Mouse (Mus musculus) frontal cortex, postnatal 25 days (tissue): ENCODE results near the gene Capg.

Experiments used
- DNase-seq, 2 experiments: peaks; one replicate each; pipeline ENCODE4 v3.0.0; 2022; ENCODE audit warnings: low spot score in 2 of 2

Capg gene

GRCm38 (mm10) chr6:72544283-72544987 lies at the start of gene Capg:
Capg (plus strand) TSS chr6:72544391.
- no peak for DNase-seq

- no peak for DNase-seq
These were observed 45.2 kb upstream of the Capg start for GRCm38 (mm10) chr6:72498950-72499349.

GRCm38 (mm10) chr6:72503309-72503708 lies 40.9 kb upstream of the Capg start:
- no peak for DNase-seq

- DNase-seq: no peak
These were observed 40.3 kb upstream of the Capg start for GRCm38 (mm10) chr6:72503939-72504338.

GRCm38 (mm10) chr6:72506104-72506503 lies 38.1 kb upstream of the Capg start:
- no peak for DNase-seq

GRCm38 (mm10) chr6:72508596-72508995 lies 35.6 kb upstream of the Capg start:
- no peak for DNase-seq

GRCm38 (mm10) chr6:72509872-72510435 lies 34.2 kb upstream of the Capg start:
- DNase-seq: no peak

- no peak for DNase-seq
These were observed 33.3 kb upstream of the Capg start for GRCm38 (mm10) chr6:72510686-72511421.

- peak; percentile 74 to 89 for DNase-seq
These were observed 31.7 kb upstream of the Capg start for GRCm38 (mm10) chr6:72512386-72513070.

- no peak for DNase-seq
These were observed 31.1 kb upstream of the Capg start for GRCm38 (mm10) chr6:72513071-72513440.

- DNase-seq: no peak
These were observed 28.5 kb upstream of the Capg start for GRCm38 (mm10) chr6:72515644-72516043.

GRCm38 (mm10) chr6:72518842-72519241 lies 25.3 kb upstream of the Capg start:
- DNase-seq: no peak

GRCm38 (mm10) chr6:72519303-72519702 lies 24.9 kb upstream of the Capg start:
- no peak for DNase-seq

- DNase-seq: no peak
These were observed 24.1 kb upstream of the Capg start for GRCm38 (mm10) chr6:72519892-72520663.

GRCm38 (mm10) chr6:72520904-72521303 lies 23.3 kb upstream of the Capg start:
- no peak for DNase-seq

- no peak for DNase-seq
These were observed 22.6 kb upstream of the Capg start, which contains the start of gene Sh2d6 for GRCm38 (mm10) chr6:72521607-72522006. Sh2d6 (minus strand) TSS chr6:72521707.

- no peak for DNase-seq
These were observed 21.9 kb upstream of the Capg start for GRCm38 (mm10) chr6:72522288-72522687.

GRCm38 (mm10) chr6:72523222-72523621 lies 21.0 kb upstream of the Capg start:
- no peak for DNase-seq

- DNase-seq: no peak
These were observed 20.0 kb upstream of the Capg start for GRCm38 (mm10) chr6:72524160-72524559.

- no peak for DNase-seq
These were observed 17.1 kb upstream of the Capg start for GRCm38 (mm10) chr6:72527070-72527469.

GRCm38 (mm10) chr6:72528410-72529151 lies 15.6 kb upstream of the Capg start:
- no peak for DNase-seq
